Mouse (Mus musculus) heart, embryonic 15.5 days (tissue): ENCODE results near the gene Npb. TPM values are rescaled to one million over a fixed set of nuclear protein-coding genes. Genes with fewer than 3 reads are reported as not detected.
"Not testable (repeated sequence)": the region's sequence is repeated elsewhere in the genome, so short reads cannot be mapped to it uniquely, and the experiment has no call there.

Experiments
- ATAC-seq: fragments of 200-750 bp; cut with Nextera tagmentation; replicated peaks from 2 replicates; pipeline ENCODE4 v1.8.0; 2017; ENCODE audit warnings: low read depth, moderate TSS enrichment; ENCODE audit not compliant: insufficient number of reproducible peaks, insufficient read depth, low FRiP score
- H3K27ac ChIP-seq: fragments of 300-500 bp; sonication (generic); 2 replicates; pipeline ENCODE4 v1.5.1; 2015; ENCODE audit warnings: mild to moderate bottlenecking, inconsistent platforms
- H3K27me3 ChIP-seq: fragments of 300-500 bp; sonication (generic); 2 replicates; pipeline ENCODE4 v1.6.1; 2015; ENCODE audit warnings: inconsistent platforms
- H3K36me3 ChIP-seq: fragments of 300-500 bp; sonication (generic); 2 replicates; pipeline ENCODE4 v1.6.1; 2015; ENCODE audit warnings: mild to moderate bottlenecking, inconsistent platforms
- H3K4me1 ChIP-seq: fragments of 300-500 bp; sonication (generic); replicated peaks from 2 replicates; pipeline ENCODE4 v1.6.1; 2015; ENCODE audit warnings: inconsistent platforms
- H3K4me2 ChIP-seq: fragments of 300-500 bp; sonication (generic); 2 replicates; pipeline ENCODE4 v1.6.1; 2015; ENCODE audit warnings: inconsistent platforms, mild to moderate bottlenecking, moderate library complexity
- H3K4me3 ChIP-seq: fragments of 300-500 bp; sonication (generic); 2 replicates; pipeline ENCODE4 v1.5.1; 2015; ENCODE audit warnings: mild to moderate bottlenecking, inconsistent platforms
- H3K9ac ChIP-seq: fragments of 300-500 bp; sonication (generic); 2 replicates; pipeline ENCODE4 v1.6.1; 2015; ENCODE audit warnings: mild to moderate bottlenecking, inconsistent platforms
- H3K9me3 ChIP-seq: fragments of 300-500 bp; sonication (generic); replicated peaks from 2 replicates; pipeline ENCODE4 v1.6.1; 2016; ENCODE audit warnings: inconsistent platforms
- WGBS: fragments of 180-500 bp; shearing (Covaris S2); methylation state at CpG from one replicate; pipeline ENCODE4 v1.1.7; 2015; ENCODE audit warnings: mixed read lengths; 5-methylcytosine and 5-hydroxymethylcytosine counted together
- polyA plus RNA-seq: library from polyadenylated mRNA; unstranded; fragments of >200 nt; fragmentation: Nextera tagmentation; extraction: Ambion mirVana; gene quantifications from 2 replicates; pipeline ENCODE4 v1.2.1, GENCODE M21; 2015

The Npb gene
- 11.7 and 13.0 TPM in 2 replicates for polyA plus RNA-seq

DNA sequence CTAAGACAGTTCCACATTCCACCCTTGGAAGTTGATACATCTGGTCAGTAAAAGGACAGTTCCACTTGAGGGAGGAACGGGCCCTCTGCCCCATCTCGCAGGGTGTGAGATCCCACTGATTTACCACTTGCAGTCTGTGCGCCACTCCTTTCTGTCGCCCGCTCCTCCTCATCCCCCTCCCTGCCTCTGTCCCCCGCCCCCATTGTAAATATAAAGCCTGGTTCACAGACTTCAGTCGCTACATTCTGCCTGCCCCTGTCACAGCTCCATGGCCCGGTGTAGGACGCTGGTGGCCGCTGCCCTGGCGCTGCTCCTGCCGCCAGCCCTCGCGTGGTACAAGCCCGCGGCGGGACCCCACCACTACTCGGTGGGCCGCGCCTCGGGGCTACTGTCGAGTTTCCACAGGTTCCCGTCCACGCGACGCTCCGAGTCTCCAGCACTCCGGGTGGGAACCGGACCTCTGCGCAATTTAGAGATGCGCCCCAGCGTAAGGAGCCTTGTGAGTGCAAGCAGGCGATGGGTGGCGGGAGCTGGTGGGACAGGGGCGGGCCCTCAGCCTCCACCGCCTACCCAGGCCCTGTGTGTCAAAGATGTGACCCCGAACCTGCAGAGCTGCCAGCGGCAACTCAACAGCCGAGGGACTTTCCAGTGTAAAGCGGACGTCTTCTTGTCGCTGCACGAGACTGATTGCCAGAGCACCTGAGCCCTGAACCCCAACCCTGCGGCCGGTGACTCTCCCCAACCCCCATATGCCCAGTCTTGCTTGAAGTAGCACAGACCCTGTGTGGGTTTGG, at the start of gene Npb:
TSS of gene Npb (plus strand) at position 237 of the 794 bp plus-strand sequence.
- H3K9ac ChIP-seq: peak within 1 kb of the TSS; percentile 55
- peaks cover 55% of the 10 kb centered on the region for H3K36me3 ChIP-seq
- 9% methylated on average over 45 of the region's 45 CpGs for WGBS
- H3K4me2 ChIP-seq: peak within 1 kb of the TSS; percentile 80
- H3K4me1 ChIP-seq: peaks cover 38% of the 10 kb centered on the region
- no peak for ATAC-seq
- H3K9me3 ChIP-seq: no peaks in the 10 kb centered on the region
- no peaks in the 10 kb centered on the region for H3K27me3 ChIP-seq
- peak within 1 kb of the TSS; percentile 46 for H3K4me3 ChIP-seq
- peak within 1 kb of the TSS; percentile 61 for H3K27ac ChIP-seq

- H3K27me3 ChIP-seq, H3K27ac ChIP-seq, H3K9me3 ChIP-seq, H3K4me3 ChIP-seq, H3K9ac ChIP-seq, H3K4me2 ChIP-seq, ATAC-seq: not testable (repeated sequence)
- Histone ChIP-seq H3K4me1 (peaks cover 11% of the 10 kb centered on the region; the same call in 1 of the 2 replicates), H3K36me3 (peaks cover 52% of the 10 kb centered on the region)
- 87% methylated on average over 6 of the region's 6 CpGs for WGBS
Observed at GRCm38 (mm10) chr11:120558843-120559242, 49.4 kb upstream of the Npb start.

DNA sequence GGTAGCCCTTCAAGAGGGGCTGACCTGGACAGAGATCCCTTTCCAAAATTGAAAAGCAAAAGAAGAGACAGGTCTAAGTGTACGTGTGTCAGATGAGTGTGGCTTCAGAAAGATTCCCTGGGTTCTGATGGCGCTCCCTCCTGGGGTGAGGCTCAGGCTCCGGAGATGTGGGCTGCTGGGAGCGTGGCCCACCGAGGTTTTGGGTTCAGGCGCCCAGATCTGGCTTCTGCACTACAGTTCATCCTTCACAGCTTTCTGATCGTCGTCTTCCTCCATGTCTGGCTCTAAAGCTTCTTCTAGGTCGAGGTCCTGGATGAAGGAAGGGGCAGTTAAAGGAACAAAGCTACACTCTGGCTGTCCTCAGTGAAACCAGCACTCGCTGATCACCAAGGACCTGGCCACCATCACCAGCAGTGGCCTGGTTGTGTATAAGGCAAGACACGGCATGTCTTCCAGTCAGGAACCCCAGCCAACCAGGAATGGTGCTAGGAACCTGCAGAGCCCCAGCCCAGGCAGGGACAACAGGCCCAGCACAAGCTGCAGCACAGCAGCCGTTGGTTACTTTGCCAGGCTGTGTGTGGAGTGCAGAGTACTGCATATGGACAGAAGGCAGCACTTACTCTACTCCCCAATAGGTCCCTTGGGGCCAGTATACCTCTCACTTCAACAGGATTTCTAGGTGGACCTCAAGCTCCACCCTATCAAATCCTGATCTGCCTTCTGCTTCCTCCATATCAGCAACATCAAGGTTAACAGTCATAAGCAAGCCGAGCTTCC, 47.1 kb upstream of the Npb start:
- no peak overlapping the region for H3K9ac ChIP-seq
- H3K36me3 ChIP-seq: peaks cover 72% of the 10 kb centered on the region
- H3K27ac ChIP-seq: no peak overlapping the region
- H3K4me3 ChIP-seq: no peak overlapping the region
- 91% methylated on average over 13 of the region's 13 CpGs for WGBS
- no peaks in the 10 kb centered on the region for H3K27me3 ChIP-seq
- no peak overlapping the region for H3K4me2 ChIP-seq
- H3K9me3 ChIP-seq: no peaks in the 10 kb centered on the region
- no peaks in the 10 kb centered on the region for H3K4me1 ChIP-seq
- ATAC-seq: 0 out of 2 replicates have a peak, but pooled peaks have one; percentile 31

DNA sequence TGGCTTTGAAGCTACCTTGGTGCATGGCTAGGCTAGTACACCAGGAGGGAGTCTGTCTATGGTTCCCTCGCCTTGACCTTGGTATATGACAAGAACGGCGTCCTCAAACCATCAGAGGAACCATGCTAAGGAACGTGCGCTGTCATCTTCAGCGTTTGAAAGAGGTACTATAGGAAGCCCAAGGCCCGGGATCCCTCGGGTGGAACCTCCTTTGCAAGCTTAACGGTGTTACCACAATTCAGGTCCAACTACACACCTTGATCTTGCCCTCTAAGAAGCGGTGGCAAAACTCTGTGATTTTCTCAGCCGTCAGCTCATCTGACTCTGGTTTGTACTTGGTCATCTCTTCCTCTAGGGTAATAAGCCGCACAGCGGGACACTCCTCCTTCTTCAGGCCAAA, 45.3 kb upstream of the Npb start:
- Histone ChIP-seq H3K9ac (no peak overlapping the region), H3K4me2 (no peak overlapping the region), H3K4me3 (no peak overlapping the region), H3K4me1 (no peaks in the 10 kb centered on the region), H3K36me3 (peaks cover 90% of the 10 kb centered on the region), H3K27me3 (no peaks in the 10 kb centered on the region), H3K9me3 (no peaks in the 10 kb centered on the region), H3K27ac (no peak overlapping the region)
- 95% methylated on average over 13 of the region's 13 CpGs for WGBS
- no peak for ATAC-seq

GRCm38 (mm10) chr11:120565114-120565513, 43.2 kb upstream of the Npb start:
- H3K9ac ChIP-seq: no peak overlapping the region
- H3K27me3 ChIP-seq: no peaks in the 10 kb centered on the region
- H3K27ac ChIP-seq: no peak overlapping the region
- H3K4me1 ChIP-seq: no peaks in the 10 kb centered on the region
- H3K9me3 ChIP-seq: no peaks in the 10 kb centered on the region
- 80% methylated on average over 9 of the region's 9 CpGs for WGBS
- no peak overlapping the region for H3K4me2 ChIP-seq
- no peak overlapping the region for H3K4me3 ChIP-seq
- ATAC-seq: no peak
- peaks cover 93% of the 10 kb centered on the region for H3K36me3 ChIP-seq

GRCm38 (mm10) chr11:120568324-120568723, 40.0 kb upstream of the Npb start:
- Histone ChIP-seq H3K36me3 (peaks cover 73% of the 10 kb centered on the region), H3K4me1 (peaks cover 14% of the 10 kb centered on the region), H3K9ac (no peak overlapping the region), H3K27me3 (no peaks in the 10 kb centered on the region), H3K4me2 (no peak overlapping the region), H3K9me3 (no peaks in the 10 kb centered on the region), H3K27ac (no peak overlapping the region), H3K4me3 (no peak overlapping the region)
- 83% methylated on average over 6 of the region's 6 CpGs for WGBS
- no peak for ATAC-seq

- Histone ChIP-seq H3K27me3 (no peaks in the 10 kb centered on the region), H3K4me3 (peak overlapping the region; percentile 93), H3K4me1 (peaks cover 22% of the 10 kb centered on the region), H3K27ac (no peak overlapping the region), H3K9me3 (no peaks in the 10 kb centered on the region), H3K4me2 (peak overlapping the region; percentile 70), H3K36me3 (peaks cover 48% of the 10 kb centered on the region), H3K9ac (peak overlapping the region; percentile 93)
- ATAC-seq: no peak
- 39% methylated on average over 3 of the region's 3 CpGs for WGBS
Observed at GRCm38 (mm10) chr11:120571122-120571521, 37.2 kb upstream of the Npb start.

GRCm38 (mm10) chr11:120571754-120572416, 36.4 kb upstream of the Npb start:
- peaks cover 40% of the 10 kb centered on the region for H3K36me3 ChIP-seq
- no peaks in the 10 kb centered on the region for H3K9me3 ChIP-seq
- peak overlapping the region; percentile 93 for H3K9ac ChIP-seq
- WGBS: 4% methylated on average over 11 of the region's 11 CpGs
- H3K4me2 ChIP-seq: peak overlapping the region; percentile 70
- peaks cover 22% of the 10 kb centered on the region for H3K4me1 ChIP-seq
- ATAC-seq: no peak
- peak overlapping the region; percentile 93 for H3K4me3 ChIP-seq
- H3K27ac ChIP-seq: peak overlapping the region; percentile 89
- H3K27me3 ChIP-seq: no peaks in the 10 kb centered on the region

GRCm38 (mm10) chr11:120572417-120572751, 35.9 kb upstream of the Npb start:
- under 1% methylated on average over 24 of the region's 24 CpGs for WGBS
- peak overlapping the region; percentile 93 for H3K4me3 ChIP-seq
- H3K27ac ChIP-seq: peak overlapping the region; percentile 89
- H3K9ac ChIP-seq: peak overlapping the region; percentile 93
- no peaks in the 10 kb centered on the region for H3K9me3 ChIP-seq
- peaks cover 22% of the 10 kb centered on the region for H3K4me1 ChIP-seq
- peak; percentile 16 for ATAC-seq
- no peaks in the 10 kb centered on the region for H3K27me3 ChIP-seq
- peaks cover 39% of the 10 kb centered on the region for H3K36me3 ChIP-seq
- H3K4me2 ChIP-seq: peak overlapping the region; percentile 70

DNA sequence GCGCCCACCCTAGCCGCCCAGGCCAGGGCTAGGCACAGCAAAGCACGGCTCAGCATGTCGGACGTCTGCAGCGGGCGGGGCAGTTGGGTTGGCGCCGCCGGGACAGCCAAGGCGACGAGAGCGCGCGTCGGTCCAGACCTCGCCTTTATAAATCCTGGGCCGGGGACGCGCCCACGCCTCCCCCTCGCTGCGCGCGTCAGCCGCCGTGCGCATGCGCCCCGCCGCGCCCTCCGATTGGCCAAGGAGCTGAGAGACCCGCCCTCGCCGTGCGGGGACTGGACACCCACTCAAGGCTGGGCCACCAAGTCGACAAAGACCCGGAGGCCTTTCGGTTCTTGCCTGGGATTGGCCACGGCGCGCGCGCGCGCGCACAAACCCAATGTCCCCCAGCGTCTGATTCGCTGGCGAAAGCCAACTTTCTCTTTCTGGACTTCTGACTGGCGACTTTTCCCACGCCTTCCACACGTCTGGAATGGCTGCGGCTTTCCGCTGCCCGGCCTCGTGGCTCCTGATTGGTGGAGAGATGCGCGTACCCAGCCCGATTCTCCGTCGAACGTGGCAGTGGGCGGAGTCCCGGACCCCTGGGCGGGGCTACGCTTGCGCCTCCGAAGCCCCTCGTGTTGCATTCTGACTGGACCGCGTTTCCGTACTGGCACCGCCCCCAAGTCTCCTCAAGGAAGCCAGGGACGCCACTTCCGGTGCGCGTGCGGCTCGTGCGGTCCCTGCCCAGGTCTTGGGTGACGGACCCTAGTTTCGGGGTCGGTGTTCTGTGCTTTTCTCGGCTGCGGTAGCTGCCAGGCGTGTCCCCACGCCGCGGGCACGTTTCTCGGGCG, 35.3 kb upstream of the Npb start, which contains the start of gene P4hb:
TSS of gene P4hb (minus strand) at position 502 of the 833 bp plus-strand sequence.
- under 1% methylated on average over 87 of the region's 94 CpGs for WGBS

More for the DNA sequence above, 35.3 kb upstream of the Npb start, which contains the start of gene P4hb:
- Histone ChIP-seq H3K4me2 (peak within 1 kb of the TSS; percentile 83), H3K4me1 (peaks cover 22% of the 10 kb centered on the region), H3K27ac (peak within 1 kb of the TSS; percentile 96), H3K4me3 (peak within 1 kb of the TSS; percentile 93), H3K9ac (peak within 1 kb of the TSS; percentile 93), H3K27me3 (no peaks in the 10 kb centered on the region), H3K9me3 (no peaks in the 10 kb centered on the region), H3K36me3 (peaks cover 39% of the 10 kb centered on the region)
- peak; percentile 97 for ATAC-seq
